Mouse (Mus musculus) embryonic facial prominence, embryonic 15.5 days (tissue): ENCODE measurements around the gene Tgfb1i1. TPM values are rescaled to one million over a fixed set of nuclear protein-coding genes. Genes with fewer than 3 reads are reported as not detected.
A peak's percentile ranks its signal among the peaks of the same experiment; 100 is the strongest.

ENCODE experiments used
- ATAC-seq: fragments of 200-750 bp; cut with Nextera tagmentation; 2 replicates; pipeline ENCODE4 v1.8.0; 2017; ENCODE audit warnings: low read depth, moderate TSS enrichment; ENCODE audit not compliant: insufficient number of reproducible peaks, low FRiP score, low TSS enrichment
- H3K27ac ChIP-seq: fragments of 300-500 bp; sonication (generic); replicated peaks from 2 replicates; pipeline ENCODE4 v1.5.1; 2015; ENCODE audit warnings: mild to moderate bottlenecking, inconsistent platforms
- H3K27me3 ChIP-seq: fragments of 300-500 bp; sonication (generic); 2 replicates; pipeline ENCODE4 v1.6.1; 2015; ENCODE audit warnings: inconsistent platforms
- H3K36me3 ChIP-seq: fragments of 300-500 bp; sonication (generic); 2 replicates; pipeline ENCODE4 v1.6.1; 2015; ENCODE audit warnings: mild to moderate bottlenecking, inconsistent platforms
- H3K4me1 ChIP-seq: fragments of 300-500 bp; sonication (generic); 2 replicates; pipeline ENCODE4 v1.6.1; 2015; ENCODE audit warnings: inconsistent platforms
- H3K4me2 ChIP-seq: fragments of 300-500 bp; sonication (generic); replicated peaks from 2 replicates; pipeline ENCODE4 v1.6.1; 2015; ENCODE audit warnings: mild to moderate bottlenecking, inconsistent platforms
- H3K4me3 ChIP-seq: fragments of 300-500 bp; sonication (generic); replicated peaks from 2 replicates; pipeline ENCODE4 v1.5.1; 2015; ENCODE audit warnings: mild to moderate bottlenecking, inconsistent platforms
- H3K9ac ChIP-seq: fragments of 300-500 bp; sonication (generic); 2 replicates; pipeline ENCODE4 v1.6.1; 2015; ENCODE audit warnings: inconsistent platforms
- H3K9me3 ChIP-seq: fragments of 300-500 bp; sonication (generic); replicated peaks from 2 replicates; pipeline ENCODE4 v1.6.1; 2016; ENCODE audit warnings: inconsistent platforms
- WGBS: fragments of 180-500 bp; shearing (Covaris S2); methylation state at CpG from one replicate; pipeline ENCODE4 v1.1.7; 2015; 5-methylcytosine and 5-hydroxymethylcytosine counted together
- polyA plus RNA-seq: library from polyadenylated mRNA; unstranded; fragments of >200 nt; fragmentation: Nextera tagmentation; extraction: Ambion mirVana; gene quantifications from 2 replicates; pipeline ENCODE4 v1.2.1, GENCODE M21; 2015

Gene Tgfb1i1
- 86.1 and 86.5 TPM in 2 replicates for polyA plus RNA-seq

GRCm38 (mm10) chr7:128246496-128247391 is at the start of gene Tgfb1i1:
Gene Tgfb1i1, plus strand, starts transcription at chr7:128246812.
- peak; percentile 88 for ATAC-seq
- peak within 1 kb of the TSS; percentile 67 for H3K9ac ChIP-seq

GRCm38 (mm10) chr7:128201607-128202006 is 45.0 kb upstream of the Tgfb1i1 start:
- no peak for ATAC-seq
- 82% methylated on average over 9 of the region's 9 CpGs for WGBS
- Histone ChIP-seq H3K9ac (no peak overlapping the region), H3K4me2 (no peak overlapping the region), H3K9me3 (no peaks in the 10 kb centered on the region), H3K4me1 (no peaks in the 10 kb centered on the region), H3K36me3 (no peaks in the 10 kb centered on the region), H3K4me3 (no peak overlapping the region), H3K27me3 (no peaks in the 10 kb centered on the region), H3K27ac (no peak overlapping the region)

More at GRCm38 (mm10) chr7:128246496-128247391, at the start of gene Tgfb1i1:
- Histone ChIP-seq H3K4me2 (peak within 1 kb of the TSS; percentile 55), H3K27me3 (no peaks in the 10 kb centered on the region), H3K4me3 (peak within 1 kb of the TSS; percentile 54), H3K36me3 (peaks cover 45% of the 10 kb centered on the region), H3K4me1 (peaks cover 28% of the 10 kb centered on the region), H3K9me3 (no peaks in the 10 kb centered on the region), H3K27ac (peak within 1 kb of the TSS; percentile 96)
- 1% methylated on average over 27 of the region's 30 CpGs for WGBS

- Histone ChIP-seq H3K27me3 (no peaks in the 10 kb centered on the region), H3K4me2 (no peak overlapping the region), H3K27ac (no peak overlapping the region), H3K9me3 (no peaks in the 10 kb centered on the region), H3K9ac (no peak overlapping the region), H3K4me1 (no peaks in the 10 kb centered on the region), H3K36me3 (no peaks in the 10 kb centered on the region), H3K4me3 (no peak overlapping the region)
- ATAC-seq, result no peak
- 83% methylated on average over 9 of the region's 9 CpGs for WGBS
These were observed 43.5 kb upstream of the Tgfb1i1 start for GRCm38 (mm10) chr7:128203071-128203470.

GRCm38 (mm10) chr7:128204179-128204578 is 42.4 kb upstream of the Tgfb1i1 start:
- no peak overlapping the region for H3K4me3 ChIP-seq
- no peaks in the 10 kb centered on the region for H3K27me3 ChIP-seq
- H3K27ac ChIP-seq, result no peak overlapping the region
- H3K36me3 ChIP-seq, result no peaks in the 10 kb centered on the region
- WGBS, result 84% methylated on average over 8 of the region's 8 CpGs
- H3K9ac ChIP-seq, result no peak overlapping the region
- no peak for ATAC-seq
- H3K9me3 ChIP-seq, result no peaks in the 10 kb centered on the region
- no peaks in the 10 kb centered on the region for H3K4me1 ChIP-seq
- no peak overlapping the region for H3K4me2 ChIP-seq

GRCm38 (mm10) chr7:128205695-128206094 is 40.9 kb upstream of the Tgfb1i1 start:
- H3K9me3 ChIP-seq, result no peaks in the 10 kb centered on the region
- 0 out of 2 replicates have a peak, but pooled peaks cover 3% of the 10 kb centered on the region for H3K27me3 ChIP-seq
- no peaks in the 10 kb centered on the region for H3K4me1 ChIP-seq
- H3K36me3 ChIP-seq, result no peaks in the 10 kb centered on the region
- ATAC-seq, result no peak
- H3K4me3 ChIP-seq, result no peak overlapping the region
- no peak overlapping the region for H3K27ac ChIP-seq
- H3K4me2 ChIP-seq, result no peak overlapping the region
- H3K9ac ChIP-seq, result no peak overlapping the region
- WGBS, result 78% methylated on average over 18 of the region's 18 CpGs

- 77% methylated on average over 6 of the region's 6 CpGs for WGBS
- Histone ChIP-seq H3K9me3 (no peaks in the 10 kb centered on the region), H3K4me2 (no peak within 1 kb of the TSS), H3K27me3 (0 out of 2 replicates have a peak, but pooled peaks cover 3% of the 10 kb centered on the region), H3K4me3 (no peak within 1 kb of the TSS), H3K36me3 (no peaks in the 10 kb centered on the region), H3K4me1 (no peaks in the 10 kb centered on the region), H3K9ac (no peak within 1 kb of the TSS), H3K27ac (no peak within 1 kb of the TSS)
- no peak for ATAC-seq
These were observed 40.5 kb upstream of the Tgfb1i1 start, which contains the start of gene Cox6a2 for GRCm38 (mm10) chr7:128206152-128206551. Gene Cox6a2, minus strand, starts transcription at chr7:128206387.

- no peaks in the 10 kb centered on the region for H3K9me3 ChIP-seq
- ATAC-seq, result no peak
- no peak overlapping the region for H3K4me2 ChIP-seq
- 5% methylated on average over 4 of the region's 4 CpGs for WGBS
- no peaks in the 10 kb centered on the region for H3K36me3 ChIP-seq
- no peak overlapping the region for H3K27ac ChIP-seq
- no peak overlapping the region for H3K9ac ChIP-seq
- H3K4me1 ChIP-seq, result no peaks in the 10 kb centered on the region
- H3K4me3 ChIP-seq, result no peak overlapping the region
- H3K27me3 ChIP-seq, result 0 out of 2 replicates have a peak, but pooled peaks cover 3% of the 10 kb centered on the region
These were observed 38.4 kb upstream of the Tgfb1i1 start for GRCm38 (mm10) chr7:128208187-128208586.

- Histone ChIP-seq H3K27me3 (0 out of 2 replicates have a peak, but pooled peaks cover 3% of the 10 kb centered on the region), H3K9ac (no peak overlapping the region), H3K27ac (no peak overlapping the region), H3K4me2 (no peak overlapping the region), H3K9me3 (no peaks in the 10 kb centered on the region), H3K4me3 (no peak overlapping the region), H3K4me1 (no peaks in the 10 kb centered on the region), H3K36me3 (no peaks in the 10 kb centered on the region)
- 42% methylated on average over 3 of the region's 3 CpGs for WGBS
- ATAC-seq, result no peak
These were observed 36.8 kb upstream of the Tgfb1i1 start for GRCm38 (mm10) chr7:128209826-128210225.

GRCm38 (mm10) chr7:128219952-128220351 is 26.7 kb upstream of the Tgfb1i1 start:
- H3K27ac ChIP-seq, result no peak overlapping the region

GRCm38 (mm10) chr7:128220936-128221335 is 25.7 kb upstream of the Tgfb1i1 start:
- Histone ChIP-seq H3K27ac (no peak overlapping the region), H3K36me3 (no peaks in the 10 kb centered on the region), H3K4me2 (no peak overlapping the region), H3K4me3 (no peak overlapping the region), H3K4me1 (no peaks in the 10 kb centered on the region), H3K9ac (no peak overlapping the region), H3K9me3 (no peaks in the 10 kb centered on the region), H3K27me3 (no peaks in the 10 kb centered on the region)
- ATAC-seq, result no peak
- WGBS, result 84% methylated on average over 3 of the region's 3 CpGs

More at GRCm38 (mm10) chr7:128219952-128220351, 26.7 kb upstream of the Tgfb1i1 start:
- Histone ChIP-seq H3K27me3 (no peaks in the 10 kb centered on the region), H3K9me3 (no peaks in the 10 kb centered on the region), H3K9ac (no peak overlapping the region), H3K4me1 (no peaks in the 10 kb centered on the region), H3K4me2 (no peak overlapping the region), H3K36me3 (no peaks in the 10 kb centered on the region), H3K4me3 (no peak overlapping the region)
- ATAC-seq, result no peak
- 65% methylated on average over 4 of the region's 4 CpGs for WGBS

GRCm38 (mm10) chr7:128231741-128232140 is 14.9 kb upstream of the Tgfb1i1 start:
- Histone ChIP-seq H3K27ac (no peak overlapping the region), H3K36me3 (no peaks in the 10 kb centered on the region), H3K9me3 (no peaks in the 10 kb centered on the region), H3K4me2 (no peak overlapping the region), H3K9ac (no peak overlapping the region), H3K27me3 (no peaks in the 10 kb centered on the region), H3K4me1 (peaks cover 3% of the 10 kb centered on the region; the same call in 1 of the 2 replicates), H3K4me3 (no peak overlapping the region)
- ATAC-seq, result no peak
- WGBS, result 45% methylated on average over 8 of the region's 8 CpGs
